Mouse (Mus musculus): ENCODE results near the gene Cables2. TPM values are rescaled to one million over a fixed set of nuclear protein-coding genes. Genes with fewer than 3 reads are reported as not detected.

Cables2 gene
- polyA plus RNA-seq, 1 experiment = 13.2 TPM

DNA sequence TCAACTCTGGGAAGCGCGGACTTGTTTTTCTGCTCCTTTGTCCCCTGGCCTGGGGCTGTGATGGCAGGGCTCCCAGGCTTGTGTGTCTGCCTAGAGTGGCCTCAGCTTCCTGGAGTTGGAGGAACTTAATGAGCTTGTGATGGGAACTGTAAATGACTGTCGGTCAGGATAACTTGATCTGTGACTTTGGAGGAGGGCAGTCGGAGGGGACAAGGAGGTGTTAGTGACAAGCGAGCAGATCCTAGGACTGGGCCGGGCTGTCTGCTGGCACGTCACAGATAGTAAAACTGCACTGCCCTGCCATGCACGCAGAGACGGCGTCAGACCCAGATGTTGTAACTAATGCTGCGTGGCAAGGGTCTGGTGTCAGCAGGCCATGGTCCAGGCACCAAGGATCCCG lies 30.2 kb upstream of the Cables2 start:
- Histone ChIP-seq H3K9ac (ENCODE audit: low read depth, poor library complexity, severe bottlenecking) (no peak overlapping the region), H3K36me3 (ENCODE audit: control insufficient read depth, insufficient read depth, low read length, poor library complexity, severe bottlenecking) (no peaks in the 10 kb centered on the region), H3K27ac (ENCODE audit: insufficient read depth, low read length) (no peak overlapping the region), H3K4me3 (ENCODE audit: low read depth, low read length) (no peak overlapping the region), H3K4me1 (ENCODE audit: control insufficient read depth, insufficient read depth, low read length) (no peaks in the 10 kb centered on the region), H3K27me3 (ENCODE audit: control insufficient read depth, insufficient read depth, low read length, poor library complexity, severe bottlenecking) (no peaks in the 10 kb centered on the region), H3K9me3 (replicated peaks; ENCODE audit: control insufficient read depth, insufficient read depth, low read length, poor library complexity, severe bottlenecking) (no peaks in the 10 kb centered on the region)
- TF ChIP-seq EP300 (IDR thresholded peaks at IDR 0.05; ENCODE audit: insufficient read depth, low read depth, low read length) (no peak), CTCF (IDR thresholded peaks at IDR 0.05; ENCODE audit: low read depth, low read length) (no peak), POLR2A (IDR thresholded peaks at IDR 0.05; ENCODE audit: insufficient read depth, low read length) (no peak)

DNA sequence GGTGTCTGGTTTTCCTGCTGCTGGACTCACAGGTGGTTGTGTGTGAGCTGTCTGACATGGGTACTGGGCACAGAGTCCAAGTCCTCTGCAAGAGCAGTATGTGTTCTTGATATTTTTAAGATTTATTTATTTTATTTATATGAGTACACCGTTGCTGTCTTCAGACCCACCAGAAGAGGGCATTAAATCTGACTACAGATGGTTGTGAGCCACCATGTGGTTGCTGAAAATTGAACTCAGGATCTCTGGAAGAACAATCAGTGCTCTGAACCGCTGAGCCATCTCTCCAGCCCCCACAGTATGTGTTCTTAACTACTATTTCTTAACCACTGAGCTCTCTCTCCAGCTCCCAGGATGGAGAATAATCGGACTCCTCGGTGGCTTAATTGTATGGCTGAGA lies 28.9 kb upstream of the Cables2 start:
- H3K36me3 ChIP-seq (ENCODE audit: control insufficient read depth, insufficient read depth, low read length, poor library complexity, severe bottlenecking) = no peaks in the 10 kb centered on the region
- no peak overlapping the region for H3K4me3 ChIP-seq (ENCODE audit: low read depth, low read length)
- no peaks in the 10 kb centered on the region for H3K27me3 ChIP-seq (ENCODE audit: control insufficient read depth, insufficient read depth, low read length, poor library complexity, severe bottlenecking)
- no peak for TF ChIP-seq POLR2A (IDR thresholded peaks at IDR 0.05; ENCODE audit: insufficient read depth, low read length)
- no peak for TF ChIP-seq EP300 (IDR thresholded peaks at IDR 0.05; ENCODE audit: insufficient read depth, low read depth, low read length)
- no peak for TF ChIP-seq CTCF (IDR thresholded peaks at IDR 0.05; ENCODE audit: low read depth, low read length)
- H3K9me3 ChIP-seq (replicated peaks; ENCODE audit: control insufficient read depth, insufficient read depth, low read length, poor library complexity, severe bottlenecking) = no peaks in the 10 kb centered on the region
- no peak overlapping the region for H3K9ac ChIP-seq (ENCODE audit: low read depth, poor library complexity, severe bottlenecking)
- no peak overlapping the region for H3K27ac ChIP-seq (ENCODE audit: insufficient read depth, low read length)
- H3K4me1 ChIP-seq (ENCODE audit: control insufficient read depth, insufficient read depth, low read length) = no peaks in the 10 kb centered on the region

DNA sequence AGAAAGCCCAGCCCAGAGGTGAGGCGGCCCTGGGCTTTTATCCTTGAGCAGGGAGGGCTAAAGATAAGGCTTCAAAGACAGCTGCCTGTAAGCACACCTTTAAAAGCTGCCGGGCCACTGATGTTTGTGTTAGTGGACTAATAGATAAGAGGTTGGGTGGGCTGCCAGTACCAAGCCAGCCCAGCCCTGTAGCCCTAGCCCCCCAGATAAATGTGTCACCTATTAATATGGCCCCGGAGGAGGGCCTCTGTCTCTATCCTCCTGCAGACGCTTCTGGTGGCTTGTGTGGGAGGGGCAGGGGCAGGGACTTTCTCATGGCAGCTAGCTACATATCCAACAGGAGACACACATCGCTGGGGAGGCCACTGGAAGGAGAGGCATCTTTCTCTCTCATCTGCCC lies 27.5 kb upstream of the Cables2 start:
- Histone ChIP-seq H3K27ac (ENCODE audit: insufficient read depth, low read length) (no peak overlapping the region), H3K4me3 (ENCODE audit: low read depth, low read length) (no peak overlapping the region), H3K9ac (ENCODE audit: low read depth, poor library complexity, severe bottlenecking) (no peak overlapping the region), H3K4me1 (ENCODE audit: control insufficient read depth, insufficient read depth, low read length) (no peaks in the 10 kb centered on the region), H3K27me3 (ENCODE audit: control insufficient read depth, insufficient read depth, low read length, poor library complexity, severe bottlenecking) (no peaks in the 10 kb centered on the region), H3K36me3 (ENCODE audit: control insufficient read depth, insufficient read depth, low read length, poor library complexity, severe bottlenecking) (no peaks in the 10 kb centered on the region), H3K9me3 (replicated peaks; ENCODE audit: control insufficient read depth, insufficient read depth, low read length, poor library complexity, severe bottlenecking) (no peaks in the 10 kb centered on the region)
- no peak for TF ChIP-seq EP300 (IDR thresholded peaks at IDR 0.05; ENCODE audit: insufficient read depth, low read depth, low read length)
- no peak for TF ChIP-seq CTCF (IDR thresholded peaks at IDR 0.05; ENCODE audit: low read depth, low read length)
- no peak for TF ChIP-seq POLR2A (IDR thresholded peaks at IDR 0.05; ENCODE audit: insufficient read depth, low read length)

DNA sequence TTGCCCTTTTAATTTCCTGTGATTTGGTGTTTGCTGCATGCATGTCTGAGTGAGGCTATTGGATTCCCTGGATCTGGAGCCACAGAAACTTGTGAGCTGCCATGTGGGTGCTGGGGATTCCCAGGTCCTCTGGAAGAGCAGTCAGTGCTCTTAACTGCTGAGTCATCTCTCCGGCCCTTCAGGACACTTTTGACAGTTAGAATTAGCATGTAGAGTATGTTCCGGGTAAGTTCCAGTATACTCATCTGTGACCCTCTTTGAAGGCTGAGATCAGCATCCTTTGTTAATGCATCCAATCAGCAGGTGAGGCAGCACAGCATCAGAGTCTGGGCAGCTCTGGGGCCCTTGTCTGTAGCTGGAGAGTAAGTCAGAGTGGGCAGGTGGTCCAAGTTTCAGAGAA lies 27.0 kb upstream of the Cables2 start:
- Histone ChIP-seq H3K36me3 (ENCODE audit: control insufficient read depth, insufficient read depth, low read length, poor library complexity, severe bottlenecking) (no peaks in the 10 kb centered on the region), H3K9ac (ENCODE audit: low read depth, poor library complexity, severe bottlenecking) (no peak overlapping the region), H3K27me3 (ENCODE audit: control insufficient read depth, insufficient read depth, low read length, poor library complexity, severe bottlenecking) (no peaks in the 10 kb centered on the region), H3K4me1 (ENCODE audit: control insufficient read depth, insufficient read depth, low read length) (no peaks in the 10 kb centered on the region), H3K27ac (ENCODE audit: insufficient read depth, low read length) (no peak overlapping the region), H3K9me3 (replicated peaks; ENCODE audit: control insufficient read depth, insufficient read depth, low read length, poor library complexity, severe bottlenecking) (no peaks in the 10 kb centered on the region), H3K4me3 (ENCODE audit: low read depth, low read length) (no peak overlapping the region)
- TF ChIP-seq EP300 (IDR thresholded peaks at IDR 0.05; ENCODE audit: insufficient read depth, low read depth, low read length) (no peak), CTCF (IDR thresholded peaks at IDR 0.05; ENCODE audit: low read depth, low read length) (no peak), POLR2A (IDR thresholded peaks at IDR 0.05; ENCODE audit: insufficient read depth, low read length) (no peak)

DNA sequence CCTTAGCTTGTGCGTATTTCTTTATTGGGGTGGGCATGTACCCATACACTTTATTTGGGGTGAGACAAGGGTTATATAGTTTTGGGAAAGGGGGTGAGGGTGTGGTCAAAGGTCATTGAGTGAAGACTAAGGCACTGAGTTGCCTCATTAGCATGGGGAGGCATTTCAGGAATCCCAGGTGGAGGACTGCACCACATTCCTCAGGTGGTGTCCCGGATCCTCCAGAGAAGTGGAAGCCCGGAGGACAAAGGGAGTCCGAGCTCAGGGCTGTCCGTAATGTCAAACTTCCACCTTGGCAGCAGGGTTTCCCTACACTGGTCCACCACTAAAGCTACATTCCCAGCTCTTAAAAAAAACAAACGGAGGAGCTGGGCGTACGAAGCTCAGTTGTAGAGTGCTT lies 19.6 kb upstream of the Cables2 start:
- Histone ChIP-seq H3K9ac (ENCODE audit: low read depth, poor library complexity, severe bottlenecking) (no peak overlapping the region), H3K27ac (ENCODE audit: insufficient read depth, low read length) (peak overlapping the region; percentile 82), H3K9me3 (replicated peaks; ENCODE audit: control insufficient read depth, insufficient read depth, low read length, poor library complexity, severe bottlenecking) (no peaks in the 10 kb centered on the region), H3K27me3 (ENCODE audit: control insufficient read depth, insufficient read depth, low read length, poor library complexity, severe bottlenecking) (no peaks in the 10 kb centered on the region), H3K4me3 (ENCODE audit: low read depth, low read length) (no peak overlapping the region), H3K36me3 (ENCODE audit: control insufficient read depth, insufficient read depth, low read length, poor library complexity, severe bottlenecking) (no peaks in the 10 kb centered on the region), H3K4me1 (ENCODE audit: control insufficient read depth, insufficient read depth, low read length) (peaks cover 26% of the 10 kb centered on the region)
- no peak for TF ChIP-seq CTCF (IDR thresholded peaks at IDR 0.05; ENCODE audit: low read depth, low read length)
- no peak for TF ChIP-seq POLR2A (IDR thresholded peaks at IDR 0.05; ENCODE audit: insufficient read depth, low read length)
- TF ChIP-seq EP300 (IDR thresholded peaks at IDR 0.05; ENCODE audit: insufficient read depth, low read depth, low read length) = peak; percentile 91

DNA sequence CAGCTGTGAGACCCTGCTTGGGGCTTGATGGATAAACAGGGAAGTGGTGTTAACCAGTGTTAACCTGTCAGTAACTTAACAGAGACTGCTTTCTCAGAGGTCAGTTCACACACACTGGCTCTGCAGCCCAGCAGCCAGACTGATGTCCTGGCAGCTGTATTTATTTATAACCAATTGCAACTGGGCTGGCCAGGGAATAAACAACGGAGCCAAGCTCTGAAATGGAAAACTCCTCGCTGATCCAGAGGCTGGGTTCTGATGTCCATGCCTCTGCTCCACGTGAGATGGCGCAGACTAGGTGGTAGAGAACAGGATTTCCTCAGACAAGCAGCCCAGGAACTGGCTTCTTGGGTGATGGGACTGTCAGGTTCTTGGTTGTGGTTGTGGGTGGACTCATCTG lies 18.7 kb upstream of the Cables2 start:
- TF ChIP-seq CTCF (IDR thresholded peaks at IDR 0.05; ENCODE audit: low read depth, low read length) (no peak), POLR2A (IDR thresholded peaks at IDR 0.05; ENCODE audit: insufficient read depth, low read length) (no peak), EP300 (IDR thresholded peaks at IDR 0.05; ENCODE audit: insufficient read depth, low read depth, low read length) (no peak)
- 0 out of 2 replicates have a peak overlapping the region, but pooled peaks have one; percentile 35 for H3K4me3 ChIP-seq (ENCODE audit: low read depth, low read length)
- no peaks in the 10 kb centered on the region for H3K27me3 ChIP-seq (ENCODE audit: control insufficient read depth, insufficient read depth, low read length, poor library complexity, severe bottlenecking)
- H3K27ac ChIP-seq (ENCODE audit: insufficient read depth, low read length) = peak overlapping the region; percentile 63
- H3K9ac ChIP-seq (ENCODE audit: low read depth, poor library complexity, severe bottlenecking) = no peak overlapping the region
- H3K4me1 ChIP-seq (ENCODE audit: control insufficient read depth, insufficient read depth, low read length) = peaks cover 26% of the 10 kb centered on the region
- H3K9me3 ChIP-seq (replicated peaks; ENCODE audit: control insufficient read depth, insufficient read depth, low read length, poor library complexity, severe bottlenecking) = no peaks in the 10 kb centered on the region
- no peaks in the 10 kb centered on the region for H3K36me3 ChIP-seq (ENCODE audit: control insufficient read depth, insufficient read depth, low read length, poor library complexity, severe bottlenecking)
